Mouse (Mus musculus) embryonic facial prominence, embryonic 12.5 days (tissue): ENCODE measurements around the gene Fadd. TPM values are rescaled to one million over a fixed set of nuclear protein-coding genes. Genes with fewer than 3 reads are reported as not detected.

Experiments used
- ATAC-seq: fragments of 200-750 bp; cut with Nextera tagmentation; 2 replicates; pipeline ENCODE4 v1.8.0; 2017; ENCODE audit not compliant: insufficient number of reproducible peaks, insufficient read depth, low FRiP score, low TSS enrichment
- H3K27ac ChIP-seq: fragments of 300-500 bp; sonication (generic); 2 replicates; pipeline ENCODE4 v1.5.1; 2016; ENCODE audit warnings: mild to moderate bottlenecking
- H3K27me3 ChIP-seq: fragments of 300-500 bp; sonication (generic); 2 replicates; pipeline ENCODE4 v1.6.1; 2016; ENCODE audit warnings: mild to moderate bottlenecking, moderate library complexity
- H3K36me3 ChIP-seq: fragments of 300-500 bp; sonication (generic); 2 replicates; pipeline ENCODE4 v1.6.1; 2016; ENCODE audit warnings: mild to moderate bottlenecking
- H3K4me1 ChIP-seq: fragments of 300-500 bp; sonication (generic); 2 replicates; pipeline ENCODE4 v1.6.1; 2016
- H3K4me2 ChIP-seq: fragments of 300-500 bp; sonication (generic); replicated peaks from 2 replicates; pipeline ENCODE4 v1.6.1; 2016; ENCODE audit warnings: mild to moderate bottlenecking, moderate library complexity
- H3K4me3 ChIP-seq: fragments of 300-500 bp; sonication (generic); 2 replicates; pipeline ENCODE4 v1.5.1; 2016; ENCODE audit warnings: mild to moderate bottlenecking
- H3K9ac ChIP-seq: fragments of 300-500 bp; sonication (generic); 2 replicates; pipeline ENCODE4 v1.6.1; 2016; ENCODE audit warnings: mild to moderate bottlenecking, moderate library complexity
- H3K9me3 ChIP-seq: fragments of 300-500 bp; sonication (generic); 2 replicates; pipeline ENCODE4 v1.6.1; 2016; ENCODE audit warnings: mild to moderate bottlenecking, moderate library complexity
- WGBS: fragments of 180-500 bp; shearing (Covaris S2); methylation state at CpG from one replicate; pipeline ENCODE4 v1.1.7; 2016; 5-methylcytosine and 5-hydroxymethylcytosine counted together
- polyA plus RNA-seq: library from polyadenylated mRNA; unstranded; fragments of >200 nt; fragmentation: Nextera tagmentation; extraction: Ambion mirVana; gene quantifications from 2 replicates; pipeline ENCODE4 v1.2.1, GENCODE M21; 2016

The Fadd gene
- polyA plus RNA-seq, 1 experiment from 2014 or later = 10.1 TPM

DNA sequence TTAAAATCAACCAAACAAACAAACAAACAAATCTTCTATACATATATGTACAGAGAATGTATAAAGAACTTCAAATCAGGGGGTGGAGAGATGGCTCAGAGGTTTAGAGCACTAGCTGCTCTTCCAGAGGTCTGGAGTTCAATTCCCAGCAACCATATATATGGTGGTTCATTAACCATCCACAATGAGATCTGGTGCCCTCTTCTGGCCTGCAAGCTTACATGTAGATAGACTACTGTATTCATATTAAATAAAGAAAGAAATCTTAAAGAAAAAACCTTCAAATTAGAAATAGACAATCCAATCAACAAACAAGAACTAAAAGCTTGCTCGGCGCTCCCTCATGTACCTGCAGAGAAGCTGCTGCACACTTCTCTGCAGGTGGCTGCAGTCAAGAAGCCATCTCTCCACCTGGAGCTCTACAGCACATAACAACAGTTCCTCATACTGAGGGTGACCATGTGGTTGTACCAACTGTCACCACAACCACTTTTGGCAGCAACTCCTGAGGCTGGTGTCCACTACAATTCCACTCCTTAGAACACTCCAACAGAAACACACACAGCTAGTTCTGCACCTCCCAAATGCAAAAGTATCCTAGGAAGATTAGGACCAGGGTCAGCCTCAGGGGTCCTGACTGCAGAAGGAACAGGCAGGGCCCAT, 32.2 kb downstream of the Fadd start:
- H3K27ac ChIP-seq = no peak overlapping the region
- H3K36me3 ChIP-seq = peaks cover 37% of the 10 kb centered on the region

DNA sequence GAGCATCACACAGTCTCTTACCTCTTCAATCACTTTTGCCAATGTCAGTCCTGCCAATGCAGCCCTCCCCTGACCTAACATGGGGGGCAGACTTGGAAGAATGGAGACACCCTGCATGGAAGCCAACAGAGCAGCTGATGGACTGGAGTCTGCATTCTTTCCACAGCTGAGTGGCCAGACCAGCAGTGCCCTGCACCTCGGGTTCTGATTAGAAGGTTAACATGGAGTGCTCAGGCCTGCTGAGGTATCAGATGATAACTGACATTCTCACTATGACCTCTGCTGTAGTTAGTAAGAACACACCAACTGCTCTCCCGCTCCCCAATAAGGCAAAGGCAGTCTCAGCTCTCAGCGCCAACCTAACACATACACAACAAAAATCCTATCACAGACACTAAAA, 37.0 kb downstream of the Fadd start:
- Histone ChIP-seq H3K4me3 (no peak overlapping the region), H3K4me2 (no peak overlapping the region), H3K9ac (no peak overlapping the region), H3K9me3 (no peaks in the 10 kb centered on the region), H3K27ac (no peak overlapping the region), H3K27me3 (no peaks in the 10 kb centered on the region), H3K4me1 (no peaks in the 10 kb centered on the region), H3K36me3 (peaks cover 25% of the 10 kb centered on the region)
- no peak for ATAC-seq
- WGBS = 80% methylated on average over 3 of the region's 3 CpGs

More for the DNA sequence above, 32.2 kb downstream of the Fadd start:
- no peak overlapping the region for H3K9ac ChIP-seq
- H3K4me2 ChIP-seq = no peak overlapping the region
- no peak for ATAC-seq
- peaks cover 13% of the 10 kb centered on the region for H3K4me1 ChIP-seq
- H3K27me3 ChIP-seq = no peaks in the 10 kb centered on the region
- H3K9me3 ChIP-seq = no peaks in the 10 kb centered on the region
- no peak overlapping the region for H3K4me3 ChIP-seq
- 91% methylated on average over 2 of the region's 2 CpGs for WGBS

- Histone ChIP-seq H3K4me3 (no peak overlapping the region), H3K4me2 (no peak overlapping the region), H3K27ac (no peak overlapping the region), H3K27me3 (no peaks in the 10 kb centered on the region), H3K9ac (no peak overlapping the region), H3K4me1 (no peaks in the 10 kb centered on the region; the same call in 1 of the 2 replicates), H3K36me3 (peaks cover 6% of the 10 kb centered on the region), H3K9me3 (no peaks in the 10 kb centered on the region)
- no peak for ATAC-seq
- 92% methylated on average over 5 of the region's 5 CpGs for WGBS
Measured at GRCm38 (mm10) chr7:144541351-144541750, 40.9 kb downstream of the Fadd start.

- Histone ChIP-seq H3K4me3 (no peak overlapping the region), H3K36me3 (no peaks in the 10 kb centered on the region; the same call in 1 of the 2 replicates), H3K4me1 (peaks cover 3% of the 10 kb centered on the region; the same call in 1 of the 2 replicates), H3K4me2 (no peak overlapping the region), H3K27me3 (no peaks in the 10 kb centered on the region), H3K27ac (no peak overlapping the region), H3K9ac (no peak overlapping the region), H3K9me3 (no peaks in the 10 kb centered on the region)
- no peak for ATAC-seq
- 92% methylated on average over 2 of the region's 2 CpGs for WGBS
Measured at GRCm38 (mm10) chr7:144539146-144539545, 43.1 kb downstream of the Fadd start.

- no peak overlapping the region for H3K4me3 ChIP-seq
- ATAC-seq = no peak
- no peaks in the 10 kb centered on the region for H3K27me3 ChIP-seq
- H3K36me3 ChIP-seq = no peaks in the 10 kb centered on the region; the same call in 1 of the 2 replicates
- 93% methylated on average over 4 of the region's 4 CpGs for WGBS
- peaks cover 3% of the 10 kb centered on the region; the same call in 1 of the 2 replicates for H3K4me1 ChIP-seq
- H3K27ac ChIP-seq = no peak overlapping the region
- no peaks in the 10 kb centered on the region for H3K9me3 ChIP-seq
- no peak overlapping the region for H3K4me2 ChIP-seq
- H3K9ac ChIP-seq = no peak overlapping the region
Measured at GRCm38 (mm10) chr7:144538030-144538644, 44.1 kb downstream of the Fadd start.

GRCm38 (mm10) chr7:144536367-144536766, 45.9 kb downstream of the Fadd start:
- WGBS = 91% methylated on average over 3 of the region's 3 CpGs
- H3K27ac ChIP-seq = no peak overlapping the region
- no peak overlapping the region for H3K4me2 ChIP-seq
- H3K4me3 ChIP-seq = no peak overlapping the region
- no peak for ATAC-seq
- H3K4me1 ChIP-seq = peaks cover 11% of the 10 kb centered on the region
- no peak overlapping the region for H3K9ac ChIP-seq
- H3K36me3 ChIP-seq = no peaks in the 10 kb centered on the region; the same call in 1 of the 2 replicates
- H3K9me3 ChIP-seq = no peaks in the 10 kb centered on the region
- no peaks in the 10 kb centered on the region for H3K27me3 ChIP-seq

- no peaks in the 10 kb centered on the region for H3K9me3 ChIP-seq
- no peak overlapping the region for H3K9ac ChIP-seq
- no peak overlapping the region for H3K4me3 ChIP-seq
- ATAC-seq = no peak
- H3K27ac ChIP-seq = no peak overlapping the region
- 65% methylated on average over 3 of the region's 3 CpGs for WGBS
- no peaks in the 10 kb centered on the region for H3K27me3 ChIP-seq
- no peaks in the 10 kb centered on the region; the same call in 1 of the 2 replicates for H3K36me3 ChIP-seq
- H3K4me1 ChIP-seq = peaks cover 11% of the 10 kb centered on the region
- H3K4me2 ChIP-seq = no peak overlapping the region
Measured at GRCm38 (mm10) chr7:144534773-144535172, 47.5 kb downstream of the Fadd start.

GRCm38 (mm10) chr7:144531585-144532378, 50.5 kb downstream of the Fadd start:
- no peak overlapping the region for H3K4me3 ChIP-seq
- H3K4me1 ChIP-seq = peaks cover 21% of the 10 kb centered on the region
- H3K27me3 ChIP-seq = no peaks in the 10 kb centered on the region
- H3K4me2 ChIP-seq = no peak overlapping the region
- 0 out of 2 replicates have a peak, but pooled peaks have one; percentile 22 for ATAC-seq
- no peaks in the 10 kb centered on the region for H3K36me3 ChIP-seq
- H3K27ac ChIP-seq = no peak overlapping the region
- 36% methylated on average over 7 of the region's 7 CpGs for WGBS
- no peak overlapping the region for H3K9ac ChIP-seq
- no peaks in the 10 kb centered on the region for H3K9me3 ChIP-seq

GRCm38 (mm10) chr7:144529851-144530250, 52.4 kb downstream of the Fadd start:
- WGBS = 88% methylated on average over 3 of the region's 3 CpGs
- ATAC-seq = no peak
- Histone ChIP-seq H3K9me3 (no peaks in the 10 kb centered on the region), H3K36me3 (no peaks in the 10 kb centered on the region), H3K4me2 (no peak overlapping the region), H3K4me1 (peaks cover 23% of the 10 kb centered on the region), H3K27ac (no peak overlapping the region), H3K4me3 (no peak overlapping the region), H3K27me3 (no peaks in the 10 kb centered on the region), H3K9ac (no peak overlapping the region)

DNA sequence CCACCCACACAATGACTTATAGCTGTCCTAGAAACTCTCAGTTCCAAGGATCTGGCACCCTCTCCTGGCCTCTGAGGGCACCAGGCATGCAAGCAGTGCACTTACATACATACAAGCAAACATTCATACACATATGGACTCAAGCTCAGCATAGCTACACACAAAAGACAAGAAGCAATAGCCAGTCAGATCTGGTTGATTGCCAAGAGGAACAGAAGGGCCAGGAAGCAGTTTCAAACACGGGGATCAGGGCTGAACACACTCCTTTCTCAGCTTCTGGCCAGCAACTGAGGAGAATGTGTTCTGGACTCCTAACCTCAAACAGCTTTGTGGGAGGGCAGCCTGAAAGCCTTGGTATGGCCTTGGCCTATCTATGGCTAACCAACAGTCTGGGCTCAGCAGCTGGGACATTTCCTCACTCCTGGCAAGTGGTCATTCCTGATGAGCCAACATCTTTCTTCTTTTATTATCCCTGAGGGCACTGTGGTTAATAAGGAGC, 54.5 kb downstream of the Fadd start:
- no peak for ATAC-seq
- no peak overlapping the region for H3K9ac ChIP-seq
- H3K9me3 ChIP-seq = no peaks in the 10 kb centered on the region
- no peak overlapping the region for H3K4me3 ChIP-seq
- H3K27ac ChIP-seq = no peak overlapping the region
- no peaks in the 10 kb centered on the region for H3K36me3 ChIP-seq
- 76% methylated on average over 1 of the region's 1 CpGs for WGBS
- H3K4me2 ChIP-seq = no peak overlapping the region
- peaks cover 23% of the 10 kb centered on the region for H3K4me1 ChIP-seq
- no peaks in the 10 kb centered on the region for H3K27me3 ChIP-seq
